Mouse (Mus musculus): Measurements from ENCODE around the gene Gja8. TPM values are rescaled to one million over a fixed set of nuclear protein-coding genes. Genes with fewer than 3 reads are reported as not detected.

The Gja8 gene
- total RNA-seq, 4 experiments from 2014 or later, result not detected

DNA sequence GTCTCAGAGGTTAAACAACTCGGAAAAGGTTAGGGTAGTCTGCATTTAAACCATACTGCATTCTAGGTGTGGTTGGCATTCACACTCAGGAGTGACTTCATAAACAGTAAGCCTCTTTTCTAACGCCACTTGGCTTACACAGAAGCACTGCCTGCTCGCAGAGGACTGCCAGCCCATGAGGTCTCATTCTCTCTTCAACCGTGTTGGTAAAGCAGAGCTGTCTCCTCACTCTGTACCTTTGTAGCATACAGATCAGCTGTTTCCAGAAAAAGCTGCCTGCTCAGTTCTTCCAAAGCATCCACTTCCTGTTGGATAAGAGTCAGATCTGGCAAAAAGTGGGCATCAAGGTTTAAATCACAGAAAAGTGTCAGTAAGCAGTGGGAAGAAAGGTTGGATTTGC, 45.4 kb downstream of the Gja8 start:
- no peak for DNase-seq (ENCODE audit: low spot score in 2 of 2)

DNA sequence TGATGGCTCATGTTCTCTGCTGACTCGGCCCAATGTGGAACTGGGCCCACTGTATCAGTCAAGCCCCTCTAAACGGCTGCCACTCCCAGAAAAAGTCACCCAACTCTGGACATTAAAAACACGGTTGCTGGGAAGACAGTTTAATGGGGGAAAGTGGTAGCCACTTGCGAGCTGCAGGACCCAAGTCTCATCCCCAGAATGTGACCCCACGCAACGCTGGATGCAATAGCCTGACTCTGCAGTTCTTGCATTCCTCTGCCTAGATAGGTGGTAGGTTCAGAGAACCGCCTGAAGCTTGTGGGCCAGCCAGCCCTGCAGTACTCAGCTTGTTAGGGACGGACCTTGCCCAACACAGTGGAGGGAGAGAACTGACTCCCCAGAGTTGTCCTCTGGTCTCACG, 46.3 kb downstream of the Gja8 start:
- no peak for DNase-seq (ENCODE audit: low spot score in 2 of 2)

DNA sequence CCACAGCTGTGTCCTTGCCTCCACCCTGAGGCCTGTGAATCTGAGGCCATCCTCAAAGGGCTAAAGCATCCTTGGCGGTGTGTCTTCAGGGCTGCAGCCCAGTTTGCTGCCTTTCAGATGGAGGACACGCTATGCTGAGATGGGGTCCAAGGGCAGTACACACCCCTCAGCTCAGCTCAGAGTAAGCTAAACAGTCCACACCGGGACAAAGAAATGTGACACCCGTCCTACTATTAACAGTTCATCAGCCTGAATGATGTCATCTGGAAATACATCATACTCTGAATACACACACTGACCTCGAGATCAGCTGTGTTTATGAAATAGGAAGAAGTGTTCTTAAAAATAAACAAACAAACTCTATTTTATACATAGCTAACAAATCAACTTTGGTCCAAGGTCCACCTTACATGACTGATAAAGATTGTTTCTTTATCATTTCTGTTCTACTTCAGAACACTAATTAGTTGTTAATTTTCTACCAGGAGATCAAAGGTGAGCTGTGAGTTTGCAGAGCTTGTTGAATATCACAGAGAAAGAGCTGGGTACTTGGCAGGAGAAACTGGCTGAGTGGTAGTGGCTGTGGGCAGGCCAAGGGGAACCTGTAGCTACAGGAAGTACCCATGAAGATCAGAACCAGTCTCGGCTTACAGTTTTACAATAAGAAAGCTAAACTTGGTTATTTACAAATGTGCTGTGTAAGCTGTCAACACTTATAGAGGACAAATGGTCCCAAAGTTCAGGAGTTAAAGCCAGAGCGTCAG, 50.8 kb downstream of the Gja8 start:
- no peak for DNase-seq (ENCODE audit: low spot score in 2 of 2)

DNA sequence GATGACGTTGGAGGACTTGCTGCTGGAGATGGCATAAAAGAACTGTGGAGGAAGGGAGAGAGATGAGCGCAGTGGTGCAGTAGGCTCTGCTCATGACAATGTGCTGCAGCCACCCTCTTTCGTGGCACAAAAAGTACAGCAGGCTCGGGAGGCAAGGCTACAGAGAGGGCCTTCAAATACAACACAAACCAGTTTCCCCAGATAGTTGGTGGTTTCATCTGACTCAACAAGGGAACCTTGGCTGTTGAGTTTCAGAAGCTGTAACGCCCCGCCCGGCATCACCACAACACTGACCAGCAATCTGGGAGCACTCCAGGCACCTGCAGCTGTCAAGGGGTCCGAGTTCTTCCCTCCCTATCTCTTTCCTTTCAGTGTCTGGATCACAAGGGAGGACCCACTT, 53.3 kb downstream of the Gja8 start:
- DNase-seq (ENCODE audit: low spot score in 2 of 2), result no peak

DNA sequence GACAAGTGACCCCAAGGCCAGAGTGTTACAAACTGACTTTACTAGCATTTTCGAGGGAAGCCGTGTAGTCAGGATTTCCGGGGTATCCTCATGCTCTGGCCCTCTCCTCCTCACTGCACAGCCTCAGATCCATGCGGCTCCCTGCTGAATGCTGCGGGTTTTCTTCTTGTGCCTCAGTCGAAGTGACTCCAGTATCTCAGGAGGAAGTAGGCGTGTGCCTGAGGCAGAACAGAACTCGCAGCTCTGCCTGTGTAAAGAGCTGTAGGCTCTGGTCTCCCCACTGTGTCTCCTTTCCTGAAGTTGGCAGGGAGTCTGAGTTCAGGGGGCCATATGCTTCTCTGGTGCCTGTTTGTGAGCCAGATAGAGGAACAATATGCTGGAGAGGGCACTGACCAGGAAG, 54.8 kb downstream of the Gja8 start:
- DNase-seq (ENCODE audit: low spot score in 2 of 2), result no peak

DNA sequence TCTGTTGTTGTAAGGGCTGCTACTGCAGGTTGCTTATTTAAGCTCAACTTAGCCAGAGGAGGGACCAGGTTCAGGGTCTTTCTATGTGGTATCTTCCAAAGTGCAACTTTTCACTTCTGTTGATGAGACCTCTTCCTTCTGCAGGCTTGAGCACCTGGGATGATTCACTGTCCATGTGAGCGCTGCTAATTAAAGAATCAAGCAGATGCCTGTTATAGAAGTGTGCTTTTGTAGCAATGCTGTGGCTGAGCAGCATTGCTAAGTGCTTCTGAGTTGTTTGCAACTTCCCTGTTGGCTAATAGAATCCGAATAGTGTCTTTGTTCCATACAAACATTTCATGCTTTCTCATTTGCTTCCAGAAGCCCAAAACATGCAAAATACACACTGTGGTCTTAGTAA, 55.5 kb downstream of the Gja8 start:
- no peak for DNase-seq (ENCODE audit: low spot score in 2 of 2)

DNA sequence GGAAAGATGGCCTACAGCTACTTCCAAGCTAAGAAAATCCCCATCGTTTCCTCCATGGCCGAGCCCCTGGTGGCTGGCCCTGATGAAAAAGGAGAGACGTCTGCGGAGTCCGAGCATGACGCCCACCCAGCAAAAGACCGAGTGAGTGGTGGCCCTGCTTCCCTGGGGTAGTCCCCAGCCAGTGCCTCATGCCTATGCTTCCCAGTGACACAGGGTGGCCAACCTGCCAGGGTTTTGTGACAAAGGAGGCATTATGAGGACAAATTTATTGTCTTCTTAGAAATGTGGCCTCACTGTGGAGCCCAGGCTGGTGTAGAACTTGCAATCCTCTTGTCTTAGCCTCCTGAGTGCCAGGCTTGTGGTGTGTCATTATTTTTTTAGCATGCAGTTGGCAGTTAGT, 56.7 kb downstream of the Gja8 start:
- DNase-seq (ENCODE audit: low spot score in 2 of 2), result no peak

DNA sequence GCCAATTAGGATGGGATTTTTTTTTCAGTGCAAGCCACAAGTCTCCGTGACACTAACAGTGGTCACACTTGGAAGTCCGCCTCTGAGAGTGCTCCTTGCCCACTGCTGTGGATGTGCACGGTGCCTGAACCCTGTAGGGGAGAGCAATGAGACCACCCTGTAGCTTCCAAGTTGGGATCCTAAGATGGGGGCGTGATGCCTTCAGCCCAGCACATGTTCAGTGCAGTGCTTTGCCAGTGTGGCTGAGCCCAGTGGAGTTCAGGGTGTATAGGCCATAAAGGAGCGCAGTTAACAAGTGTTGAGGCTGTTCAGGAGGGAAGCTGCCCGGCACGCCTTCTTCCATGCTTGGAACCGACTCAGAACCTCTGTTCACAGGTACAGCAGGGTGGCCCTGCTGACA, 57.3 kb downstream of the Gja8 start:
- DNase-seq (ENCODE audit: low spot score in 2 of 2), result no peak

DNA sequence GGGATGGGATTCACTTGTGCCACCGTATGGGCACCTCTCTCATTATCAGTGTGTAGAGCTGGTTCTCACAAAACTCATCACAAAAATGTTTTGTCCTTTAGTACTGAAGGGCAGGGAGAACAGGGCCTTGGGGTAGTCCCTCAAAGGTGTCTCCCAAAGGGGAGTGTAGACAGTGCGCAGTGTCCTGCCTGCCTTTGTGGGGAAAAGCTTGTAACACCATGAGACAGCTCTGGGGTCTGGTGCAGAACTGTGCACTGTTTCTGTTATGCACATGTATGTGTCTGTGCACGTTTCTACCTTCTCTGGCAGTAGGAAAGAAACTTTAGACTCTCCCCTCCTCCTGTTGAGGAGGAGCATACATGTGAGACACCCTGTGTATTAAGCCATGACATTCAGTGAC, 58.0 kb downstream of the Gja8 start:
- no peak for DNase-seq (ENCODE audit: low spot score in 2 of 2)

Other genes starting within 250 kb of the Gja8 start
- 10 to 100 TPM; 30.3 to 37.7 (median 34.3) TPM for gene Pias3, start 229.6 kb downstream of the Gja8 start, total RNA-seq (2022)
- 10 to 100 TPM; 12.6 to 18.6 (median 14.5) TPM for gene Nudt17, start 217.5 kb downstream of the Gja8 start, total RNA-seq (2022)
- 10 to 100 TPM; 23.0 to 25.4 (median 25.0) TPM for gene Polr3c, start 198.4 kb downstream of the Gja8 start, total RNA-seq (2022)
- 10 to 100 TPM; 58.6 to 61.8 (median 60.4) TPM for gene Rnf115, start 198.4 kb downstream of the Gja8 start, total RNA-seq (2022)
- gene Pdzk1, start 96.7 kb downstream of the Gja8 start, total RNA-seq (2022), result under 1 TPM in 2 of 4 experiments, not detected in 2; 0.25 to 0.26 TPM
- not detected for gene Cd160, start 96.7 kb downstream of the Gja8 start, total RNA-seq (2022)
- gene Gja5, start 21.3 kb downstream of the Gja8 start, total RNA-seq (2022), result 1 to 10 TPM in 1 of 4 experiments, under 1 TPM in 3; 0.39 to 1.3 (median 0.62) TPM
- gene Gpr89, start 20.7 kb downstream of the Gja8 start, total RNA-seq (2022), result 10 to 100 TPM; 37.0 to 45.8 (median 44.7) TPM
- gene Acp6, start 232.8 kb upstream of the Gja8 start, total RNA-seq (2022), result 10 to 100 TPM; 31.7 to 40.8 (median 37.7) TPM